Mouse (Mus musculus) urinary bladder, adult 18-20 months (tissue): ENCODE measurements at regions not wholly inside any gene's neighbourhood (a gene's known extent, or its start where the extent isn't known, plus 50 kb on each side); places are given as distances from the start of the nearest gene placed in this dataset.

ENCODE experiments used
- DNase-seq, 2 experiments: peaks; one replicate each; pipeline ENCODE4 v3.0.0; 2022; ENCODE audit warnings: low spot score in 2 of 2, mixed read lengths in 2 of 2

DNA sequence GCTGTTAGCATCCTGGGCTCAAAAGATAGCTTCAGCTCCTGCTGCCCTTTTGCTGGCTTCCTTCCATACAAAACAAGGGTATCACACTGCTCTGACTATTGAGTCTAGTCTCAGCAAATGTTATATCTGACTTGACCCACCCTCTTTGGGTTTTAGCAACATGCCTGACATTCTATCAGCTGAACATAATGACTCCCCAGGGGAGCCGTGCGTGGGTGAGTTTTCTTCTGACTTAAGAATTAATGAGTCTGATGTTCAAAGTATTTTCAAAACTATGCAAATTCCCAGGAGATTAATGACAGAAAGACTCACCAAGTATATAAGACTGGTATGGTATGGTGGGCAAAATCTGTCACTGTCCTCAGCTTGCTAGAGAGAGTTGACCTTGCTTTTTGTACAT, 159.0 kb downstream of the Pmp22 start:
- no peak for DNase-seq

DNA sequence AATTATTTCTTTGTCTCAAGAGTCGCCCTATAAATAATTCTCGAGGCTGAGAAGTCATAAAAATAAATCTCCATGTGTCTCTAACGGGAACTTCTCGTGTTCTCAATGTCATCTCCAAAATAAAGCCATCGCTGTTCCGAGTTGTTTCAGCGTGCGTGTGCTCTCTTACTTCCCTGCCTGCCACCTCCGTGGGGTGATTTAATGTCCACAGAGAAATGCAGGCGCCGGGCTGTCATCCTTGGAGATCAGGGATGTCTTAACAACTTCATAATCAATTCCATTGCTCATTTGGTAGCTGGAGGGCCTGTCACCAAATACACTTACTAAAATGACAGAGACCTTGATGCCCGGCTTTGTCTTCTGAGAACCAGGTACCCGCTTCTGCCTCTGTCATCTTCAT, 161.8 kb downstream of the Pmp22 start:
- no peak for DNase-seq

GRCm38 (mm10) chr11:63293485-63293884, 164.7 kb downstream of the Pmp22 start:
- no peak for DNase-seq

- DNase-seq: no peak
Observed at GRCm38 (mm10) chr11:63294476-63294875, 165.7 kb downstream of the Pmp22 start.

GRCm38 (mm10) chr11:63296476-63296875, 167.7 kb downstream of the Pmp22 start:
- DNase-seq: no peak

- DNase-seq: no peak
Observed at GRCm38 (mm10) chr11:63299712-63300581, 171.2 kb downstream of the Pmp22 start.

DNA sequence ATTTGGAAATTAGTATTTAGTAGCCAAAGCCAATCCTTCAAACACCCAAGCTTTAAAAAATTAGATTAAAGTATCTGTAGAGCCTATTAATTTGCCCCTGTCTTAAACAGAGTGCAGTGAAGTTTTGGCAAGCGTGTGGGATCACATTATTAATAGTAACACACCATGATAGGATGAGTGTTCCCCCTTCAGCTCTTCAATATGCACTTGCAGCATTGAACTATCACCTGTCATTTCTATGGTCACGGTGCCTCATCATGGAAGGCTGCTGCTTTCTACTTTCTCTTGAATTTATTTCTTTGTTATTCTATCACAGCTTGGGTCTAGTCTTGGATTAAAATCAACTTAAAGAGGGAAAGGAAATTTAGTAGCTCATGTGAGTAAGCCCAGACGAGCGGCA, 196.4 kb downstream of the Pmp22 start:
- DNase-seq: no peak

DNA sequence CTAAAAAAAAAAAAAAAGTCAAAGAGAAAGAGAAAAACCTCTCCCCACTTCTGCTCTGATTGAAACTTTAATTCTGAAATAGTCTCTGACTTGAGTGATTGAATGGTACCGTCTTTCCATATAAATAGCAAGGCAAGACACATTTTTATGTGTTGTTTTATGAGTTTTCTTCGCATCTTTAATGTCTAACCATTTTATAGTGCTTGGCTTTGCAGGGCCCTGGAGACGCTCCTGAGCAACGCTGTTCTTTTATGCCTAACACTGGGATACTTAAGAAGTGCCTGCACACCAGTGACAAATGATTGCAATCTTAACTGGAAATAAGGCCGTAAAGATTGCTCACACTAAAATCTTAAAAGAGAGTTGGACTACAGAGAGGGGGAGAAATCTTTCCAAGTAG, 198.1 kb downstream of the Pmp22 start:
- DNase-seq: no peak

GRCm38 (mm10) chr11:63337503-63337902, 208.7 kb downstream of the Pmp22 start:
- no peak for DNase-seq

DNA sequence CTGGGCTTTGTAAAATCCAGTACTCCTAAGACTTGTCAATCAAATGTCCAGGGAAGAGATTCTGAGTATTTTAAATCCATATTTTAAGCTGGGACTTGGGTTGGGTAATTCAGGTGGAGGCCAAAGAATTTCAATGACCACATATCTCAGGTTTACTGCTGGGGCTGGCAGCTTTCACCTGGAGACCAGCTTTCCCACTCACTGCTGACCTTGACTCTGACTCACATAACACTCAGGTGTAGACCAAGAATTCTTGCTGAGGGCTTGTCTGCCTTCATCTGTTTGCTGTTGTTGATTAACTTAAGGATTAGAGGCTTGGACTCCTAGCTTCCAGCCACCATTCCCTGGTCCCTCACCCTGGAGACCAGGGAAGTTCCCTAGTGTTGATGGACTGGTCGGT, 209.5 kb downstream of the Pmp22 start:
- no peak for DNase-seq

GRCm38 (mm10) chr11:63345653-63346052, 216.9 kb downstream of the Pmp22 start:
- no peak for DNase-seq

DNA sequence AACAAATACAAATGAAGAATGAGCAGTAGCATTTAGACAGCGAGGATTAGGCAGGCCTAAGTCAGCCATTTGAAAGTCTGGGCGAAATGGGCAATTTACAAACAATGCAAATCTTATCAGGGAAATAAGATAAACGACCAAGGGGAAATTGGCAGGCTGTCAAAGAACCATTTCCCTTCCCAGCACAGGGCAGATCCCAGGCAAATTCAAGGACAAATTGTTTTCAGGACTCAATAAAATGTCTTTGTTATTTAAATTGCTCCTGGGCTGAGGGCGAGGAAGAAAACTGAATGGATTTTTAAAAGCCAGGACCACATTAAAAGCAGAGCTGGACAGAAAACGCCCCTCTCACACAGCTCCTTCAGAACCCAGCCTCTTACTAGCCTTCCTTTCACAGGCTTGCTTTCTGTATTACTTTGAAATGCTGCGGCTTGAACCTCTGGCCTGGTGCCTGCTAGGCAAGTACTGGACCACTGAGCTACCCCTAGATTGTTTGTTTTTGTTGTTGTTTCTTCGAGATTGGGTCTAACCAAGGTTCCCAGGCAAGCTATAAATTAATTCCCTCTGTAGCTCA, 221.4 kb downstream of the Pmp22 start:
- no peak for DNase-seq

DNA sequence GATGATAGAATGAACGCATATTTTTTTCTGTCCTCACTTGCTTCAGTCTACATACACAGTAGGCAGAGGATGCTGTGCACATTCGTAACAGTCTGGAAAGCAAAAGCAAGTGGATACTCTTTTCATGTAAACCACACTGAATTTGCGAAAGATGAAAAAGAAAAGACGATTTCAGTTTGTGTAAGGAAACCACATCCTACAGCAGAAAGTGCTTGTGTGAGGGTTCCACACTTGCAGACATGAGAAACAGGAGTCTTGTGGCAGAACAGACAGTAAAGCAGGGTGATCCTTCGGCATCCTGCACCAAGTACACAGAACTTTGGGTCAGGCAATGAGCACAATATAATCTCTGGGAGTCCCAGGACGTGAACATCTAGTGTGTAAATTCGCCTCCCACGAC, 223.2 kb downstream of the Pmp22 start:
- no peak for DNase-seq

GRCm38 (mm10) chr11:63352990-63353389, 224.2 kb downstream of the Pmp22 start:
- DNase-seq: no peak

DNA sequence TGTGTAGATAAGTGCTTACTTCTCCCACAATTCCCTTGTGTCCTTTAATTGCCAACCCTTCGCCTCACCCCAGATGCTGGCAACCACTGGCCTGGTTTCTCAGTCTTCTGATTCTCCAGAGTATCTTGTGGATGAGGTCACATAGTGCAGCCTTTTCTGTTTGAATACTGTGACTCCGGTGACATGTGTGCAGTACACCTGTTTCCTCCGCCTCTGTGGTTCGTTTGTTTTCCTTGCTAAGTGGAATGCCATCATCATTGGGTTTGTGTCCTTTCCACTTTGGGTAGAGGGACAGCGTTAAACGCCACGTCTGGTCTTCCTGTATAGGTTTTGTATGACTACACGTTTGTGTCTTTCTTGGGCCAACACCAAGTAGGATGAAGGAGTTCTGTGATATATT, 224.9 kb downstream of the Pmp22 start:
- DNase-seq: no peak

DNA sequence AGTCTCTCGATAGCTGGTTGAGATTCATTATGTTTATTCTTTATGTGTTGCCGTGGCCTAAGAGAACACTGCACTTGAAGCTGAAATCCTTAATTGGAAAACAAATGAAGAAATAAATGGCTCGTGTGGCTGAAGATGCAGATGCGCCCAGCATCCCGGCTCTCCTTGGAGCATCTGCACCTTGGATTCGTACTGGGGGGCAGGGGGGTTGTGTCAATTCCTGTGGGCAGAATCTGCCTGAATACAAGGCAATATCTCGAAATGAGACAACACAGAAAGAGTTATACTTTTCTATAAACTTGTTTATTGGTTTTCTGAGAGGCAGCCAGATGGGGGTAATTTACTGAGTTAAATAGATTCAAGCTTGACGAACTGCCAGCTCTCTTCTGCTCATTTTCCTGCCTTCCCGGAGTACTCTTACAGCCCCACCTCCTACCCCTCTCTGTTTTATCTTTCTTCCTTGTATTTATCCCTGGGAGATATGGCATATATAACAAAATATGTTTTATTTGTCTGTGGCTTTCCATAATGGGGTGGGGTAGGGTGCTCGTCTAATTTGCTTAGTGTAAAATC, 229.1 kb downstream of the Pmp22 start:
- no peak for DNase-seq

DNA sequence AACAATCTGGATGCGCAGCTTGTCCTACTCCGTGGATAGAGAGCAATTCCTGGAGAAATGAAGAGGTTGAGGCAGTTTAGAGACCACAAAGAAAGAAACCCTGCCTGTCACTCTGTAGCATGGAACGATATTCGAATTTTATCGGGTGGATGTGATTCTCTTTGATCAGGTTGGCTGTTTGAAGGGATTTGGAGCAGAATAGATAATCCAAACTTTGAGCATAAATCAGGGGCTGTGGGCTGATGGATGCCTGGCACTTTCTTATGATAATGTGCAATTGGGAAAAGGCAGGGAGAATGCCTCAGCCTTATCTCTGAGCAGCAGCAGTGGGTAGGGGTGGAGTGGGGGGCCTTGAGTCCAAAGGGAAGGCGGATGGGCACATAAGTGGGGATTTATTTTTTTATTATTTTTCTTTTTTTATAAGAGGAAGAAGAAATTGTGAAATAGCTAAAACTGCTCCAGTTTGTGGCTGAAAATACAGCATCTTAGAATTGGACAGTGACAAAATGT, 239.0 kb downstream of the Pmp22 start:
- no peak for DNase-seq

DNA sequence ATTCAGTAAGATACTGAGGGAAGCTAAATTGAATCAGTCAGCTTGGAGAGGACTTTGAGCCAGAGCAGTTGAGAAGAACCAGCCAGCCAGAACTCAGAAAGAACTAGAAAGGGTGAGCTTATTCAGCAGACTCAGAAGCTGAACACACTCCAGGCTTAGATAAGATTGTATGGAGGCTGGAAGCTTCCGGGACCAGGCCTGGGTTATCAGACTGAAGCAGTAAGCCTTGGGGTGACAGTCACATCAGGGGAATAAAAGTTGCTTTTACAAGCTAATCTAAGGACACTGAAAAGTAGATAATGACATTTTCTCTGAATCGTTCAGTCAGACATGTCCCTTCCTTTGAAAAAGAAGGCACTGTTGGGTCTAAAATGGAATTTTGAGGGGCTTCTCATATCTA, 240.7 kb downstream of the Pmp22 start:
- DNase-seq: no peak

DNA sequence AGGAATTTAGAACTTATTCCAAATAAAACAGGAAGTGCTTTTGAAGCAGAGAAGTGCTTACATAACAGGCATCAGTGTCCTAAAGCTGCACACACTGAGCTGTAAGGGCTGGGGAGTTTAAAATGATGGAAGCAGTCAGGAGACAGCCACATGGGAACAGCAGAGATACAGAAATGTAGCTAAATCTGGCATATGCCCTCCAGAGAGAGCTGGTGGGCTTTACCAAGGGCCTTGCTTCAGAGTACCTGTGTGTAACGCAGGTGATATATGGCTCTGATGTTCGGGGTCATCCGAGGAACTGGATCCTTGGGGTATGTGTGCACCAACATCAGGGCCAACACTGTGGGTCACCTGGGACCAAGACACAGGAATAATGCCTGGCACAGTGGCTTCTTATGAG, 247.5 kb downstream of the Pmp22 start:
- no peak for DNase-seq

DNA sequence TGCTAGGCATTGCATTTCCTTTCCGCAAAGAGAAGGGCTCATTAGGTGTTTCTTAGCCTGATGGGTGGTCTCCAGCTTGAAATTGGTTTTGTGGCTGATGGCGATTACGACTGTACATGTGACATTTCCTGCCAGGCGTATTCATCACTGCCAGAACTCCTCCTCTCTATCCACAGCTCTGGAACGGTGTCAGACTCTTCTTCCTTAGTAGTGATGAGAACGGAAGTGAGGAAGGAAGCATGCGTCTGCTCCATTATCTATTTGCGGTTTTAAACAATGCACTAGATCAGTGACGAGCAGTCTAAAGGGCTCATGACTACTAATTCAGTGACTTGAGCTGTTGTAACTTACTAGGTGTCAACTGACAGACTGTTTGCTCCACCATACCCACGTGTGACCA, 248.2 kb downstream of the Pmp22 start:
- DNase-seq: no peak

- DNase-seq: no peak
Observed at GRCm38 (mm10) chr11:63388247-63388646, 259.5 kb downstream of the Pmp22 start.

GRCm38 (mm10) chr11:63391478-63391877, 262.7 kb downstream of the Pmp22 start:
- no peak for DNase-seq

DNA sequence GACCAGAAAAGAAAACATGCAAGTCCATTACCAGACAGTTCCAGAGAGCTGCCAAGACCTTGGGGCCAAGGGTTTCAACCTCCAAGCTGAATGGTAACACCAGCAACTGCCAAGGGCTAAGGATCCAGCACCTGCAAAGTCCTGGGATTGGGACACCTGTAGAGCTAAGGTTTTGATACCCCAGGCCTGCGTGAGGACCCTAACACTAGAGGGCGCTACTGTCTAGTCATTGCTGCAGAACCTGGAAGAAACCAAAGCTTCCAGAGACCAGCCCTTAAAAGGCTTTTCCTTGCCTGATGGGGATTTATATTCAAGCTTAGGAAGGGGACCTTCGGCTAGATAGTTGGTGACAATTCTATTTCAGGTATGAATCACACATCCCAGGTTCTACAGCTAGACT, 263.6 kb downstream of the Pmp22 start:
- DNase-seq: no peak
